Mouse (Mus musculus): ENCODE measurements around the gene Nop14. TPM values are rescaled to one million over a fixed set of nuclear protein-coding genes. Genes with fewer than 3 reads are reported as not detected.
A peak's percentile ranks its signal among the peaks of the same experiment; 100 is the strongest.

Nop14 gene
- polyA plus RNA-seq, 1 experiment from 2014 or later: 19.7 TPM

DNA sequence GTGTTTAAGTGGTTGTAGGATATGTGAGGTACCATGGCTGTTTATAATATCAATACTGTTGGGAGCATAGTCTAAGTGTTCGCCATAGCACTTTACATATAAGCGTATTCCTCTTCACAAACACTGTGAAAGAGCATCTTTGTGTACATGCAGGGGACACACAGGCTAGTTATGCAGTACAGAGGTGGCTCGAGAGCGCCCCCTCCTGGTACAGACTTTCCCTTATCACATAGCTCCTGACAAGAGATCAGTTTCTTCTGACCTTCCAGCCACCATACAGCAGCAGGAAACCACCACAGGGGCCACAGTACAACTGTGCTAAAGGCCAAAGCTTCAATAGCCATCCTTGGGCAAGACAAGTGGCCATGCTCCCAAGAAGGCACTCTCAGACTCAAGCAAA is 12.4 kb downstream of the Nop14 start:
- WGBS: 54% methylated on average over 4 of the region's 4 CpGs
- Histone ChIP-seq H3K27me3 (ENCODE audit: insufficient read depth, poor library complexity, severe bottlenecking) (no peaks in the 10 kb centered on the region), H3K27ac (no peak overlapping the region), H3K4me1 (replicated peaks) (no peaks in the 10 kb centered on the region), H3K4me3 (no peak overlapping the region), H3K9me3 (no peaks in the 10 kb centered on the region), H3K36me3 (peaks cover 100% of the 10 kb centered on the region)
- peak; percentile 72 for DNase-seq (ENCODE audit: low spot score)

DNA sequence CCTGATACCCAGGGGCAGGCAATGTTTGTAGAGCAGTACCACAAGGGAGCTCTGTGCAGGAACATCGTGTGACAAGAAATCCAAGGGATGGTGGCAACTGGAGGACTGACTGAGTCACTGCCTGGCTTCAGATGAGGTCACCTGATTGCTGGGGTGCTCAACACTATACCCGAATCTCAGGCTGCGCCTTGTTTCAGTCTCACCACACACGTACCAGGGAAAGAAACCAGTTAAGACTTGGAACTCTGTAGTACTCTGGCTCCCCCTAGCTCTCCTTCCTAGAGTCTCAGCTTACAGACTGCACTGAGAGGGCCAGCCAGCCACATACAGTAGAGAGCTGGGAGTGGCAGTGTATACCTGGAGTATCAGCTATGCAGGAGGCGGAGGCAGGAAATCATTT is 17.0 kb downstream of the Nop14 start:
- Histone ChIP-seq H3K9me3 (no peaks in the 10 kb centered on the region), H3K36me3 (peaks cover 95% of the 10 kb centered on the region), H3K4me3 (no peak overlapping the region), H3K27ac (no peak overlapping the region), H3K4me1 (replicated peaks) (peaks cover 15% of the 10 kb centered on the region), H3K27me3 (ENCODE audit: insufficient read depth, poor library complexity, severe bottlenecking) (no peaks in the 10 kb centered on the region)
- no peak for DNase-seq (ENCODE audit: low spot score)
- WGBS: 75% methylated on average over 5 of the region's 5 CpGs

DNA sequence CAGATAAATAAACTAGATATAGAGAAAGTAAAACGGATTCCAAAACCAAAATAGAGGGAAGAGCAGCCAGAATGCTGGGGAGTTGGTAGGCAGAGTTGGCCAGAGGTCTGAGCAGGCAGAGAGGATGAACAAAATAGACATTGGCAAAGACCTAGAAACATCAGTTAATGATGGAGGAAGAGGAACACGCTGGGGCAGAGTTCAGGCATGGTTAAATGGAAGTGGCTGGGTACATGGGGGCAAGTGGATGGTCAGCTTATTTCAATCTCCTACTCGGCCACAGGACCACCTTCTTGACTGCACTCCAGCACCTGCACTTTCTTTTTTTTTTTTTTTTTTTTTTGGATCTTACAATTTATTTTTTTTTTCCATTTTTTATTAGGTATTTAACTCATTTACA is 18.0 kb downstream of the Nop14 start:
- Histone ChIP-seq H3K27me3 (ENCODE audit: insufficient read depth, poor library complexity, severe bottlenecking) (no peaks in the 10 kb centered on the region), H3K27ac (no peak overlapping the region), H3K9me3 (no peaks in the 10 kb centered on the region), H3K4me3 (no peak overlapping the region), H3K36me3 (peaks cover 91% of the 10 kb centered on the region), H3K4me1 (replicated peaks) (peaks cover 25% of the 10 kb centered on the region)
- DNase-seq (ENCODE audit: low spot score): no peak
- WGBS: 93% methylated on average over 3 of the region's 3 CpGs

DNA sequence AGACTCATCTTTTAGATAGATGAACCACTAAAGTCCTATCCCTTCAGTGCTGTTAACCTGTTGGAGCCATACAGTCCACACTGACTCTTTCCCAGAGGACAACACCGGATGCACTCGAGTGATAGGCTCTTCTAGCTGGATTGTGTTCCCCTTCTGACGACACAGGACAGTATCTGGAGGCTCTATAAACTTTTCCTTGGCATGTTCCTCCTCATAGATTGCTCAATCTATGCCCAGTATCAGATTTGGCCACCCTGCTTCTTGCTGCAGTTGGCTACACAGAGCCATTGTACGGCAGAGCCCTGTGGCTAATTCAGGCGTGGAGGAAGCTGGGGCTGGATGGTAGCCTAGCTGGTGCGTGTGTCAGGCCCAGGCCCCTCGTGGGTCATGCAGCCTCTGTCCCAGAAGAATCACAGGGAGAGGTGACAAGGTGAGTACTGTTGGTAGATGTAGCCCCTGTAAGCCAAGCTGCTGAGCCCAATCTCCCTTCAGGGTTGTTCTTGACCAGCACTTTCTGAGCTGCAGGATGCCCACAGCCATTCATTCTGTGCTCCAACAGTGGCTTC is 22.3 kb downstream of the Nop14 start:
- WGBS: 81% methylated on average over 7 of the region's 7 CpGs
- peak overlapping the region; percentile 67; the same call in 1 of the 2 replicates for H3K4me3 ChIP-seq
- peak overlapping the region; percentile 88; the same call in 1 of the 2 replicates for H3K27ac ChIP-seq
- H3K9me3 ChIP-seq: no peaks in the 10 kb centered on the region
- peaks cover 45% of the 10 kb centered on the region for H3K4me1 ChIP-seq (replicated peaks)
- no peak for DNase-seq (ENCODE audit: low spot score)
- peaks cover 80% of the 10 kb centered on the region for H3K36me3 ChIP-seq
- no peaks in the 10 kb centered on the region for H3K27me3 ChIP-seq (ENCODE audit: insufficient read depth, poor library complexity, severe bottlenecking)

DNA sequence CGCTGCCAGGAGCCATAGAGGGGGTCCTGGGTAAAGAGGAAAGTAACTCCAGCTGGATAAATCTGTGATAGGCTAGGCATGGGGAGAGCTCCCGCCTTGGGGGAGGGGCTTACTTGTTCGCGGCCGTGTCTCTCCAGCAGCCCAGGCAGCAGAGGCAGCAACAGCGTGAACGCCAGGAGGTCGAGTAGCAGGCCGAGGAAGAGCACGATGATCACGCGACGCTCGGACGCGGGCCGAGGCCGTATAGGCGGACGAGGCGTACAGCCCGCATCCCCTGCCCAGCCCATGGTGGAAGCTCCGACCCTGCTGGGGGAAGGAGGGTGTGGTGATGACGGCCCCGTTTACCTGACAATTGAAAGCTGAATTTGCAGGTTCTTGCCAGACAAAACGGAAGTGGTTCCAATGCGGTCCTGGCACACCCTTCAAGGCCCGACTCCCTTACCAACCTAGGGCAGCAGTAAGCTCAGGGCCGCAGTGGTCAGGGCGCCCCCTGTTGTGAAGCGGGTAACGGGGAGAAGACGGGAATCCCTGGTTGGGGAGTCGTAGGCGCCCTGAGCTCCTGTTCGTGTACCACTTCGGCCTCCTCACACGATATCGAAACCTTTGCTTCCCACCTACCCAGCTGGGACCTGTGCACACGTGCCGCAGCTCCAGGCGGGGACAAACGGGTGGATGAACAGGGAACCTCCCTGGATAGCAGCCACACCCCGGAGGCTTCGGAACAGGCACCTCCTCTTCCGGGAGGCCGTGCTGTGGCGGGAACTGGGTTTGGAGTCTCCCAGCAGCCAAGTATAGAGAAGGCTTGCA is 23.3 kb downstream of the Nop14 start, which contains the start of gene Mfsd10:
TSS of gene Mfsd10 (minus strand) at position 732 of the 807 bp plus-strand sequence.
- Histone ChIP-seq H3K4me1 (replicated peaks) (peaks cover 45% of the 10 kb centered on the region), H3K27me3 (ENCODE audit: insufficient read depth, poor library complexity, severe bottlenecking) (no peaks in the 10 kb centered on the region), H3K9me3 (no peaks in the 10 kb centered on the region), H3K27ac (peak within 1 kb of the TSS; percentile 88), H3K4me3 (peak within 1 kb of the TSS; percentile 67), H3K36me3 (peaks cover 85% of the 10 kb centered on the region)
- DNase-seq (ENCODE audit: low spot score): peak; percentile 80
- under 1% methylated on average over 48 of the region's 48 CpGs for WGBS

DNA sequence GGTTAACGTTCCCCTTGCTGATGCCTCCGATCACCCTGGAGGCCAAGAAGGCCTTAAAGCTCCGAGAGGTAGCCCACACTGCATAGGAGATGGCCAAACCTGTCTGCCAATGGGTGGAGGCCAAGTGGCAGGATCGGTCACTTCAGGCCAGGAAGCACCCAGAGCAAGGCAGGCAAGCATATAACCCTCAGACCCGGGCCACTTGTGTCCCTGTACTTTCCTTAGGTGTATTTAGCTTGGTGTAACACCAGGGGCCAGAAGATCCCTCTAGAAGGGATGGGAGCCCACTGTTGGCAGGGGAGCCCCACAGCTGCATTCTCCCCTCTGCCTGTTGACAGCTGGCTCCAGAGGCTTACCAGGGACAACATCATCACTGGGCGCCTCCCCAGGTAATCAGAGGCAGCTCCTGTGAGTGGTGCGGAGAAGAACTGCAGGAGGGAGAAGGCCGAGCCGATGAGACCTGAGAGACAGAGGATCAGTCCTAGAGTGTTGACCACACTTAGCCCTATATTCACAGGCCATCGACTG is 24.2 kb downstream of the Nop14 start:
- Histone ChIP-seq H3K4me3 (peak overlapping the region; percentile 67), H3K36me3 (peaks cover 85% of the 10 kb centered on the region), H3K9me3 (no peaks in the 10 kb centered on the region), H3K4me1 (replicated peaks) (peaks cover 44% of the 10 kb centered on the region), H3K27me3 (ENCODE audit: insufficient read depth, poor library complexity, severe bottlenecking) (no peaks in the 10 kb centered on the region), H3K27ac (peak overlapping the region; percentile 88)
- 64% methylated on average over 10 of the region's 10 CpGs for WGBS
- DNase-seq (ENCODE audit: low spot score): no peak

DNA sequence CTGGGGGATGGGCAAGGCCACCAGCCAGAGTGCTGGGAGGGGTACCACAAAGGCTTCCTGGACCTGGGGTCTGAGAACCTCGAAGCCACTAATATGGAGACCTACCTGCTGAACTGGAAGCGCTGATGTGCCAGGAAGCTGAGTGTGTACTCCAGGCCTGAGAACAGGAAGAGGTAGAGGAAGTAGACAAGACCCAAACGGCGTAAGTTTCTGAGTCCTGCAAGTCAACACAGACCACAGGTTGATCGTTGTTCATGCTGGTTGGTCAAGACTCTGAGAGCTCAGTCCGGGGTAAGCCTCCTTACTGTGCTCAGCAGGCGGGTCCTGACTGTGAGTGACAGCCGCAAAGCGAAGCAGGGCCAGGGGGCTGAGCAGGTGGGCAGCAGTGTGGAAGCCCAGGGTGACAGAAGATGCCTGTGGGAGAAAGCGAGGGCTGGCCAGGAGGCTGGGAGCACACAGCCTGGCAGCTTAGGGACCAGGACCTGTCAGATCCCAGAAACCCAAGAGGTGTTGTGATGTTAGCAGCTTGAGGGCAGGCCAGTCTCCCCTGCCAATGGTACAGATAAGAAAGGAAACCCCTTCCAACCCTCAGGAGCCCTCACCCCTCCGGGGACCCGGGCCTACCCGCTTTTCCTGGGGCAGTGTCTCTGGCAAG is 25.1 kb downstream of the Nop14 start:
- H3K27ac ChIP-seq: no peak overlapping the region
- H3K9me3 ChIP-seq: no peaks in the 10 kb centered on the region
- H3K4me3 ChIP-seq: no peak overlapping the region
- no peaks in the 10 kb centered on the region for H3K27me3 ChIP-seq (ENCODE audit: insufficient read depth, poor library complexity, severe bottlenecking)
- peaks cover 35% of the 10 kb centered on the region for H3K4me1 ChIP-seq (replicated peaks)
- peaks cover 85% of the 10 kb centered on the region for H3K36me3 ChIP-seq
- DNase-seq (ENCODE audit: low spot score): no peak
- 94% methylated on average over 13 of the region's 13 CpGs for WGBS

DNA sequence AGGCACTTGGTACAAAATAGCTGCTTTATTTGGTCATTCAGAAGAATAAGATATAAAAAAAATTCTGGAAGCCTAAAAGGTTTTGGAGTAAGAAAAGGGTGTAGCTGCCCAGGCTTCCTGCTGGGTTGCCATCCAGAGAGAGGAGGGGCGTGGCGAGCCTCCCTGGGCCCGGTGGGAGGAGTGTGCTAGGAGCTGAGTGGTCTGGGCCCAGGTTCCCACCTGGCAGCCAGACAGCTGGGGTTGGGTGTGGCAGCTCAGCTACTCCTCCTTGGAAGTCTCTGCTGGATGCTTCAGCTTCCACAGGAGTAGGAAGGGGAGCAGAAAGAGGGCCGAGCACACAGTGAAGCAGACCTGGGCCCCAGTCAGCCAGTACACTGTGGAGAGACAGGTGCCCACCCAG is 26.3 kb downstream of the Nop14 start:
- DNase-seq (ENCODE audit: low spot score): no peak
- WGBS: 82% methylated on average over 4 of the region's 4 CpGs
- Histone ChIP-seq H3K4me1 (replicated peaks) (peaks cover 30% of the 10 kb centered on the region), H3K36me3 (peaks cover 85% of the 10 kb centered on the region), H3K4me3 (no peak overlapping the region), H3K9me3 (no peaks in the 10 kb centered on the region), H3K27me3 (ENCODE audit: insufficient read depth, poor library complexity, severe bottlenecking) (no peaks in the 10 kb centered on the region), H3K27ac (no peak overlapping the region)

DNA sequence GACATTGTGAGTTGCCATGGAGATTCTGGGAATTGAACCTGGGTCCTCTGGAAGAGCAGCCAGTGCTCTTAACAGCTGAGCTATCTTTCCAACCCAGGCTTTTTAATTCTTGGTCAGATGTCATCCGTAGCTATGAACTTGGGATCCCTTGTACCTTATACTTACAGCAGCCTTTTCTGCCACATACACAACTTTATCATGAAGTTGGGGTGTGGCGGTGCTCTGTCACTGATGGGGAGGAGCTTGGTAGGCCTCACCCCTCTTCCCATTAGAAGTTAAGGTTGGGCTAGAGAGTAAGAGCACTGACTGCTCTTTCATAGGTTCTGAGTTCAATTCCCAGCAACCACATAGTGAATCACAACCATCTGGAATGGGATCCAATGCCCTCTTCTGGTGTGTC is 27.0 kb downstream of the Nop14 start:
- no peak overlapping the region for H3K4me3 ChIP-seq
- H3K27ac ChIP-seq: no peak overlapping the region
- DNase-seq (ENCODE audit: low spot score): no peak
- H3K9me3 ChIP-seq: no peaks in the 10 kb centered on the region
- 96% methylated on average over 2 of the region's 2 CpGs for WGBS
- H3K36me3 ChIP-seq: peaks cover 85% of the 10 kb centered on the region
- no peaks in the 10 kb centered on the region for H3K27me3 ChIP-seq (ENCODE audit: insufficient read depth, poor library complexity, severe bottlenecking)
- H3K4me1 ChIP-seq (replicated peaks): peaks cover 30% of the 10 kb centered on the region

DNA sequence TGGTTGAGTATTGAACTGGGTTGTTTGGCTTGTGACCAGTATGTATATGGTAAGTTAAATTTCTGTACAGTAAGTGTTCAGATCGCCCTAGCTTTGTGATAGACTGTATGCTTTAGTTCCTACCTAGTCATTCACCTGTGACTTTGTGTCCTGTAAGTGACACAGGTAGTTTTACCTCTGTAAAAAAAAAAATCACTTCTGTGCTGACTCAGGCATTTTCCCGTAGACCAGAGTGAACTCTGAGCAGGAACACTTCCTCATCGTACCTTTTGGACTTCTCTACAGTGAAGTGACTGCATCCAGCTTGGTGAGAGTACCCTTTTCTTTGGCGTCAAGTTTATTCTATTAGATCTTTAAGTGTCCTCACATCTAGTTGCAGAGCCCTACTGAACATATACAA is 50.0 kb downstream of the Nop14 start:
- no peaks in the 10 kb centered on the region for H3K9me3 ChIP-seq
- no peaks in the 10 kb centered on the region for H3K4me1 ChIP-seq (replicated peaks)
- no peak overlapping the region for H3K4me3 ChIP-seq
- WGBS: 94% methylated on average over 4 of the region's 4 CpGs
- no peak overlapping the region for H3K27ac ChIP-seq
- H3K27me3 ChIP-seq (ENCODE audit: insufficient read depth, poor library complexity, severe bottlenecking): no peaks in the 10 kb centered on the region
- peaks cover 90% of the 10 kb centered on the region for H3K36me3 ChIP-seq
- no peak for DNase-seq (ENCODE audit: low spot score)

DNA sequence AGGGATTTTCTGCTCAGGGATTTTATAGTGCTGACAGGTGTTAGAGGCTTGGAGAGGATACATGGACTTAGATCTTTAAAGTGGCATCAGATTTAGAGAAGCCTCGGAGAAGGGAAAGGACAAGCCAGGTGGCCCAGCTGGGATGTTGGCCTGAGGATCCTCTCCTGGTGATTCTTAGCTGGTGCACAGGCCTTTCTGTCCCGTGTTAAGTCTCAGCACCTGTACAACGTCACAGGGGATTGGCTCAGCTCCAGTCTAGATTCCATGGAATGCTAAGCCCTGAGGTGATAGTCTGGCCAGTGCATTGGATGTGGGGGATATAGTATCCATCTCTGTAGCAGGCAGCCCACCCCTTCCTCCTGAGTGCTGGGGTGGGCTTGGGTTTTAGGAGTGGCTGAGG is 51.7 kb downstream of the Nop14 start:
- WGBS: 81% methylated on average over 3 of the region's 3 CpGs

DNA sequence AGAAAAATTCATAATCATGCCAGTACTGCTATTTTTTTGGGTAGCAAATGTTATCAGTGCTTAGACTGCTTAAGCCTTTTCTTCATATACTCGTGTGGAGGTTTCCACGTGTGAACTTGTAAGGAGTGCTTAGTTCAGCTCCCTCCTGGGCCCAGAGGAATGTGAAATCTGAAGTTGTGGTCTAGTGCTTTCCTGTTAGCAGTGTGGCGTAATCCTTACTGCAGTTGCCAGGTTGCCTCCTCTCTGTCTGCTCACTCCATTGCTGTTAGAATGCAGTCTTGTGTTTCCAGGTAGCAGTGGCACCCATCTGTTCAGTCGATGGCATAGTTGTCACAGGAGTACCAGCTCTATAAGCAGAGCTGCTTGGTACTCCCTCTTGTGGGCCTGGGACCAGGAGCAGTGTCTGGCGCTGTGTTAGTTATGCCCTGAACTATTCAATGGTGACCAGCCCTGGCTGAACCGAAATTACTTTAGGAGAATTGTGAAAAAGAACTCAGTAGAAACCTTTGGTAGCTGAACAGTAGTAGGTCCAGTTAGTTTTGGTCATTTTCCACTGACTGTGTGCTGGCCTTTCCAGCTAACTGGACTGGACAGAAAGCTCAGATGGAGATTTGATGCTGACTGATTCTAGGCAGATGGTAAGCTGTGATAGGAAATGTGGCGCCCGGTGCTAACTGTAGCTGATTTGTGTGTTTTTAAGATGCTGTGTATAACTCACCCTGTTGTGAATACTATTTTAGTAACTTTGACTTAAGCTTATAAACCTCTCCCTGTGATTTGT is 52.7 kb downstream of the Nop14 start:
- Histone ChIP-seq H3K9me3 (no peaks in the 10 kb centered on the region), H3K4me1 (replicated peaks) (no peaks in the 10 kb centered on the region), H3K27me3 (ENCODE audit: insufficient read depth, poor library complexity, severe bottlenecking) (no peaks in the 10 kb centered on the region), H3K27ac (no peak overlapping the region), H3K36me3 (peaks cover 88% of the 10 kb centered on the region), H3K4me3 (no peak overlapping the region)
- no peak for DNase-seq (ENCODE audit: low spot score)
- 89% methylated on average over 8 of the region's 8 CpGs for WGBS

More for the DNA sequence above, 51.7 kb downstream of the Nop14 start:
- Histone ChIP-seq H3K27me3 (ENCODE audit: insufficient read depth, poor library complexity, severe bottlenecking) (no peaks in the 10 kb centered on the region), H3K27ac (no peak overlapping the region), H3K36me3 (peaks cover 85% of the 10 kb centered on the region), H3K4me1 (replicated peaks) (no peaks in the 10 kb centered on the region), H3K9me3 (no peaks in the 10 kb centered on the region), H3K4me3 (no peak overlapping the region)
- no peak for DNase-seq (ENCODE audit: low spot score)

Measured in hindbrain, embryonic 10.5 days (tissue).